Mouse (Mus musculus) cerebellum, adult 2 months (tissue): ENCODE measurements around the gene Msh4. TPM values are rescaled to one million over a fixed set of nuclear protein-coding genes. Genes with fewer than 3 reads are reported as not detected.

Experiments used
- DNase-seq, 2 experiments: peaks; one replicate each; pipeline ENCODE4 v3.0.0; 2021
- H3K27ac ChIP-seq: fragments of 200-500 bp; 2 replicates; pipeline ENCODE4 v1.5.1; 2012; ENCODE audit warnings: low read length, control low read depth, inconsistent platforms; ENCODE audit not compliant: insufficient read depth
- H3K27me3 ChIP-seq: fragments of 200-500 bp; 2 replicates; pipeline ENCODE4 v1.6.1; 2012; ENCODE audit warnings: inconsistent platforms, mild to moderate bottlenecking, low read length, moderate library complexity; ENCODE audit not compliant: control insufficient read depth, insufficient read depth
- H3K4me1 ChIP-seq: fragments of 200-500 bp; 2 replicates; pipeline ENCODE4 v1.6.1; 2011; ENCODE audit warnings: low read length; ENCODE audit not compliant: control insufficient read depth, insufficient read depth
- H3K4me3 ChIP-seq: fragments of 200-500 bp; replicated peaks from 2 replicates; pipeline ENCODE3; 2011; ENCODE audit warnings: mild to moderate bottlenecking, low read depth, low read length, control low read depth; ENCODE audit not compliant: insufficient read depth
- CTCF ChIP-seq: fragments of 200-500 bp; IDR thresholded peaks from 2 replicates; pipeline ENCODE4 v1.5.1; 2011; ENCODE audit warnings: low read depth, mild to moderate bottlenecking, control low read depth, low read length, moderate library complexity, borderline replicate concordance; ENCODE audit not compliant: insufficient read depth
- POLR2A ChIP-seq: fragments of 200-500 bp; IDR thresholded peaks from 2 replicates; pipeline ENCODE4 v1.6.1; 2011; ENCODE audit warnings: low read length, control low read depth, borderline replicate concordance; ENCODE audit not compliant: insufficient read depth
- WGBS: fragments of 180-500 bp; shearing (Covaris S2); methylation state at CpG from one replicate; pipeline ENCODE4 v1.1.7; 2018; 5-methylcytosine and 5-hydroxymethylcytosine counted together
- polyA plus RNA-seq: library from polyadenylated mRNA; depleted of rRNA; stranded (reverse); fragments of >200 nt; gene quantifications from 2 replicates; pipeline ENCODE4 v1.2.3, GENCODE M21; 2012; rRNA removed

The Msh4 gene
- polyA plus RNA-seq, 1 experiment, result 0.11 TPM

- 93% methylated on average over 9 of the region's 9 CpGs for WGBS
- H3K27ac ChIP-seq, result no peak overlapping the region
- TF ChIP-seq CTCF (no peak), POLR2A (no peak)
Observed at GRCm38 (mm10) chr3:153807444-153808149, 98.3 kb downstream of the Msh4 start.

More at GRCm38 (mm10) chr3:153807444-153808149, 98.3 kb downstream of the Msh4 start:
- Histone ChIP-seq H3K4me1 (peaks cover 3% of the 10 kb centered on the region; the same call in 1 of the 2 replicates), H3K4me3 (no peak overlapping the region), H3K27me3 (no peaks in the 10 kb centered on the region)
- no peak for DNase-seq

Other genes with a start within 250 kb of the Msh4 start
- gene St6galnac3, start 181.0 kb downstream of the Msh4 start, polyA plus RNA-seq, result 11.9 and 14.6 TPM in 2 replicates
- not detected in 2 replicates for gene Asb17, start 61.9 kb downstream of the Msh4 start, polyA plus RNA-seq
- 89.2 and 95.7 TPM in 2 replicates for gene Rabggtb, start 6.9 kb upstream of the Msh4 start, polyA plus RNA-seq
- gene Acadm, start 38.5 kb upstream of the Msh4 start, polyA plus RNA-seq, result 58.4 and 59.4 TPM in 2 replicates
- gene Slc44a5, start 67.3 kb upstream of the Msh4 start, polyA plus RNA-seq, result 3.4 and 3.8 TPM in 2 replicates